Mouse (Mus musculus): ENCODE data around the gene Tspo.

Tspo gene

DNA sequence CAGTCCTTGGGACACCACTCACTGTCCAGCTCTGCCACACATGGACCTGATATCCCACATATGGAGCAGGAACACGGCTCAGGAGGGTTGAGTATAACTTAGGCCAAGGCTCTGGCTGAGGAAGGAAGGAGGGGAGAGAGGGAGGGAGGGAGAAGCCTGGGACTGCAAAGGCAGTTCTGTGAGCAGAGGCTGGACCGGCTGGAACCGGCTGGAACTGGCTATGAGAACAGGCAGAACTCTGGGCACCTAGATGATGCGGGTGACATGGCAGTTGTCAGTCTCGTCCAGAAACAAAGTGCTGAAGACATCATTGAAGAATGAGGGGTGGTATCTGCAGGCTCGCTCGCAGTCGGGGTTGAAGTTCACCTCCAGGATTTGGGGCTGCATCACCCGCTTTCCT is 13.3 kb downstream of the Tspo start:
- no peak for DNase-seq (ENCODE audit: extremely low spot score, low read depth, low spot score)

DNA sequence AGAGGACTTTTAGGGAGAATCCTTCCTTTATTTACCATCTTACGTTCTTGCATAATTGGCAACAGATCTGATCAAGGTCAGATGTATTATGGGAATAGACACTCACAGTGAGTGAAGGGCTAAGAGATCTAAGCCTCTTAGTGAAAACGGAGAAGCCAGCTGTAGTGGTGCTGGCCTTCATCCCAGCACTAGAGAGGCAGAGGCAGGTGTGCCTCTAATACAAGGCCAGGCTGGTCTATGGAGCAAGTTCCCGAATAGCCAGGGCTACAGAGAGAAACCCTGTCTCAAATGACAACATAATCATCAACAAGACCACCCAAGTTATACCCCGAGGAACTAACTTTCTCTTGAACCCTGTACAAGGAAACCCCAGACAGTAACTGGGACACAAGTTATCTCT is 19.5 kb downstream of the Tspo start:
- DNase-seq (ENCODE audit: extremely low spot score, low read depth, low spot score), result no peak

DNA sequence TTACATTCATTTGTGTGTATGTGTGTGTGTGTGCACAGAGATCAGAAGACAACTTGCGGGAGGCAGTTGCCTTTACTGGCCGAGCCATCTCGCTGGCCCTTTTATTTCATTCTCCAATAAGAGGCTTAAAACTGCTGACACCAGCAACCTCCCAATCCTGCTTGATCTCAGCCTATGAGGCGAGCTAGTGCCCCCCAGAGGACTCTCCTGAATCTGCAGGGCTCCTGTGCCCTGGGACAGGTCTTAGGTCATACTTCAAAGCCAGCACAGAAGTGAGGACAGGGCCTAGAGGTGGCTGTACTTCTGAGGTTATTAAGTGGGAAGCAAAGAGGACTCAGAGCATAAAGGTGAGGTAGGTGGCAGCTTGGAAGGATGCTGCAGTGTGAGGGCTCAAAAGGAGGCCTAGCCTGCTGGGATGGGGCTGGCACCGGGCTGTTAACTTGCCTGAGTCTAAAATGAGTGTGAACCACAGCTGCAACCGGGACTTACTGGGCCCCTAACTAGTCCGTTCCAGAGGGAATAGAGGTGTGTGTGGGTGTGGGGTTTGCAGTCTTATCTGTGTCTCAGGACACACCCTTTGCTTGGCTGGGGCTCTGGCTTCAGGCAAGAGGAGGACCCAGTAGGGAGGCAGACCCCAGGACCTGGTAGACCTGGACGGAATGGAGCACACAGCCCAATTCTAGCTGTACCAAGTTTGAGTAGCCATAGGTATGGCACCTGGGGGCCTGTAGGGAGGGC is 20.2 kb downstream of the Tspo start:
- no peak for DNase-seq (ENCODE audit: extremely low spot score, low read depth, low spot score)

DNA sequence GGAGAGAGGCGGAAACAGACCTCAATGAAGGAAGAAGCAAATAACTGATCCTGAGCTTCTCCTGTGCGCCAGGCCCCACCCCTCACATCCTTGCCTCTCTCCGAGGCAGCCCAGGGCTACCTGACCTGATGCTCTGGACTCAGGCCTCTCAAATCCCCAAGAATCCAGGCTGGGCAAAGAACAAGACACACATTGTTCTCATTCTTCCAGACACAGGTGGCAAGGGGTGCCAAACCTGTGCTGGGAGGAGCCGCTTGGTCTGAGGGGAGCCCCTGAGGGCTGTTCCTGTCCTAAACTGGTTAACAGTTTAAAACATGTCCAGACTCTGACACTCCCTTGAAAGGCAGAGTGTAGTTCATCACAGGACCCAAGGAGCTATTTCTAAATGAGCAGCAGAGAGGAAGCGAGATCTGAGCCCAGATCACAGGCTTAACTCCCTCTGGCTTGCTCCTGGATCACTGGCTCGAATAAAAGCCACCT is 21.4 kb downstream of the Tspo start:
- DNase-seq (ENCODE audit: extremely low spot score, low read depth, low spot score), result no peak

DNA sequence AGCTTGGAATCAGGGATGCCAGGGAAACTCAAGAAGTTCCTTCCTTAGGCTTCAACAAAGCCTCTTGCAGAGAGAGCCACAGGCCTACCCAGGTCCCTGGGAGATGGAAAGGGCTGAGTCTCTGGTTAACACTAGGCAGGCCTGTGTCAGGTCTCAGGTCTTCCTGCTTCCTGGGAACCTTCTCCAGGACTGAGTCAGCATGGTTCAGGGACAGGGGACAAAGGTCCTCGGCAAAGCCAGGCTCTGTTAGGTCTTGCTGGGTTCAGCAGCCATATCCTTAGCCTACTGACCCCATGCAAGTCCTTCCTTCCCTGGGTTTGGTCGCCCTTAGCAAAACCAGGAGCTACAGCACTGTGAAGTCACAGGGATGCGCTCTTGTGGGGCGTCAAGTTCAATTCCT is 27.4 kb downstream of the Tspo start:
- no peak for DNase-seq (ENCODE audit: extremely low spot score, low read depth, low spot score)

DNA sequence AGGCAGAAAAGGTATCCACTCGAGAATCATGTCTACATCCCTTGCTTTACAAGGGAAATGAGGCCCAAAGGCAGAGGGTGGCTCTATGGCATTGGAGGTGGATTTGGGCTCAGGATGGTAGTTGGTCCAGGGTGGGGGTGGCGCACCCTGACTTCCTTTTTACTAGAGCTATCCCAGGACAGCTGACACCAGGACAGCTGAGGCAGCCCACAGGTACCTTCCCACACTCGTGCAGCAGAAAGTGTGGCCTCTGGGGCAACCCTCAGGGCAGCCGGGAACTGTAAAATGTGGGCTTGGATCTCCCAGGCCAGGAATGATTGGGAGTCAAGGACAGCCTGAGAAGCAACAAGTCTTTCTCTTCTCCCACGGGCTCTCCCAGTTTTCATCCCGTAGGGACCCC is 28.4 kb downstream of the Tspo start:
- no peak for DNase-seq (ENCODE audit: extremely low spot score, low read depth, low spot score)

DNA sequence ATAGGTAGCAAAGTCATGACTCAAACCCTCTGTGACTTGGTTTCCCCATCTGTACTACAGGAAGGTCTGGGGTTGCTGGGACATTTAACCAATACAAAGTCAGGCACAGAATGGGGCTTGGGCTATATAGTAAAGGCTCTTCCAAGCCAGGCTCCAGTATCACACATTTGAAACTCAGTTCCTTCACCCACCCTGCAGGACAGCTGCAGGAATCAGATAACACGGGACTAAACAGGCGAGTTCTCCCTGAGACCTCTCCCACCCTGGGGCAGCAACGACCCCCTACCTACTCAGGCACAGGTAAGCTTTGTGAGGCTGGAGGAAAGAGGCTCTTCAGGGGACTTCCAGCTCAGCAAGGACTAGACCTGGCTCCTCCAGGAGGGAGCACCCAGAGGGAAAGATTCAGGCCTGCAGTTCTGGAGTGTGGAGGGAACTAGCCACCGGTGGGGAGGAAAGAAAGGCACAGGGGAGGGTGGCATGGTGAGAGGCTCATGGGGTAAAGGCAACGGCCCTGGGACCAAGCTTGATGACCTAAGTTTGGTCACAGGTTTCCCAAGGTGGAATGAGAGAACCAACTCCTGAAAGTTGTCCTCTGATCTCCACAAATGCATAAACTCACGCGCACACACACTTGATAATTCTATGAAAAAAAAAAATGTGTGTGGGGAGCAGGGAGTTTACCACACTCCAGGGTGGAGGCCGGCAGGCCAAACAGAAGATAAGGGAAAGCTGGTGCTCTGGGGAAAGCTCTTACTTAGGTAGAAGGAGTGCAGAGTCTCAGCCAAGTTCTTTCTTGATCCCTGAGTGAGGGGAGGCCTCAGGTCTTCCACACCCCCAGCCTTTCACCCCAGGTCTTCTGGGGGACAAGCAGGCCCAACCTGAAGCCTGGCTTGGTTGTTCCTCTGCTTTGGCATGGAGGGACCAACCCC is 29.1 kb downstream of the Tspo start:
- DNase-seq (ENCODE audit: extremely low spot score, low read depth, low spot score), result no peak

DNA sequence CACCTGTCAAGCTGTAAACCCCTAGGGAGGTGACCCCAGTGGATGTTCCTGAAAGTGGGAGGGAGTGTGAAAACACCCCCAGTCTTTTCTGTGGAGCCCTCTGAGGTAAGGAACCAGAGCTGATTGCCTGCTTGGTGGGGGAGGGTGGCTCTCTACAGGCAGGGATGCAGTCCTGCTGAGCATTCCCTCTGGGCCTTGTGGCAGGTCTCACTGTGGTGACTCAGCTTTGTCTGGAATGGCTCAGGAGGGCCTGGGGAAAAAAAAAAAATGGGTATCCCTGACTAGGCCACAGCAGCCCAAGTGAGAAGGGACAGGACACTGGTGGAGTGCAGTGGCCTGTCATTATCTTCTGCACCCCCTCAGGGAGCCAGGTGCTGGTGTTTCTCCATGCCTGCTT is 29.8 kb downstream of the Tspo start:
- DNase-seq (ENCODE audit: extremely low spot score, low read depth, low spot score), result no peak

DNA sequence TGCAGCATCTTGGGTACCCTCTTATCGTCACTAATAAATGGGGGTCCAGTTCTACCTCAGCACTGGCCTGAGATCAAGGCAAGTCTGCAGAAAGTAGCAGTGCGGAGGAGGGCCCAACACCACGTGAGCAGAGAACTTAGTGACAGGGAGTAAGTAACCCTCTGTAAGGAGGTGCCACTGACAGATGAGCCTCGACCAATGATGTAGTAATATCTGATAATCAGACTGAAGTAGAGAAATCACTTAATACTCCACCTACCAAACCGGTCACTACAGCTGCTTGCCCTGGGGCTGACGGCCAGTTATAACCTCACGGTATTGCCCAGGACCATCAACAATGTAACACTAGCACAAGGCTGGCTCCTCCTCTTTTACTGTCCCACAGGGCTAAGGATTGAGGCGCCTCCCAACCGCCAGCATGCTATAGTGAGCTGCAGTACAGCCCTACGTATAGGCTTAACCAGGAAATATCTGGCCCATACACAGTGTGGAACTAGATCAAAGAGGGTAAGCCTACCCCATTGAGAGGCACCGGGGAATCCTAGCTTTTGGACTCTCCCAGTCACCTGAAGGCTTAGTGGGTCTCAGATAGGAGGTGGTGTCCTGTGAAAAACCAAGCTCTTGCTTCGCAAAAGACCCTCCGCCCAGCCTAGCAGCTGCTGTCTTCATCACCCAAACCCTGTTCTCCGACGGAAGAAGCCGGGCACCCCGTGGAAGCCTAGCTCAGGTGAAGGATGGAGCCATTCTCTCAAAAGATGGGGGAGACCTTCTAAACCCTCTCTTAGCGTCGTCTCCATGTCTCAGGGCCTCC is 30.5 kb downstream of the Tspo start:
- no peak for DNase-seq (ENCODE audit: extremely low spot score, low read depth, low spot score)

DNA sequence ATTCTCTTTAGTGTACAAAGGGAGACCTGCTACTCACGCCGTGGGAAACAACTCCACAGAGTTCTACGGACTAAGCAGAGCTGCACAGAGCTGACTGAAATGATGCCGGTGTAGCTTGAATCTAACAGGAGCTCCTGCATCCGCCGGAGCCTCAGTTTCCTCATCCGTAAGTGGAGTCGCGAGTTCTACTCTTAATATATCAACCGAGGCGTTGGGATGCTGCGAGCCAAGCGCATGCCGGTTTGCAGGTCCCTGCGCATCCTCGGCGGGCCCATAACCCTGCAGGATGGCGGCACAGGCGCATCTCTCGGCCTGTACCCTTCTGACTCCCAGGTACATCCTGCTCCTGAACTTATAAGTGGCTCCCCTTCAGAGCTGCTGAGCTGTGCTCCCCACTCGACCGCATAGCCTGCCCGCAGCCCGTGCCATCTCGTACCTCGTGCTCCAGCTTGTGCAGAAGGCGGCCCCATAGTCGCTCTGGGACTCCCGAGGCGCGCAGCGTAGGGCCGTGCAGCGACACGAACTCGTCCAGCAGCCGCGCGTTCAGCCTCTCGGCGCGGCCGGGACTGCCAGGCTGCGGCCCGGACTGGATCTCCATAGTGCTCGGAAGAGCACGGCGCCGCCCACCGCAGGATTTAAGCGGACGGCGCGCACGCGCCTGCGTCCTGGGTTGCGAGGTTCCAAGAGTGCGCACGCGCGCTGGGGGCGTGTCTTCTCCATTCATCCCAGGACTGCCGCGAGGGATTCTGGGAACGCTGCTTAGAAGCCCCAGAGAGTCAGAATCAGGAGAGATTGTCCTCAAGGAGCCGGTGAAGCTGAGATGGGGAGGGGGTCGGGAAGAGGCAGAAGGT is 31.3 kb downstream of the Tspo start, which contains the start of gene Ttll12:
Gene Ttll12 (minus strand): TSS at position 645 of the 851 bp plus-strand sequence.
- peak; percentile 96 for DNase-seq (ENCODE audit: extremely low spot score, low read depth, low spot score)

DNA sequence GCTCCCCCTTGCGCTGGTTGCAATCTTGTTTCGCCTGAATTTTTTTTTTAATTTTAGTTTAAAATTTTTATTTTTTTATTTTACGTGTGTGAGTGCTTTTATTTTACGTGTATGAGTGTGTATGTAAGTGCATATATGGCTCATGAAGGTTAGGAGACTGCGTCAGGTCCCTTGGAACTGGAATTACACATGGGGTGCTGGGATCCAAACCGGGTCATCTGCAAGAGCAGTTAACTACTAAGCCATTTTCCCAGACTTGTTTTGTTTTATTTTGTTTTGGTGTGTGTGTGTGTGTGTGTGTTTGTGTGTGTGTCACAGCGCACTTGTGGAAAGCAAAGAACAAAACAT is 31.9 kb downstream of the Tspo start:
- DNase-seq (ENCODE audit: extremely low spot score, low read depth, low spot score), result no peak

DNA sequence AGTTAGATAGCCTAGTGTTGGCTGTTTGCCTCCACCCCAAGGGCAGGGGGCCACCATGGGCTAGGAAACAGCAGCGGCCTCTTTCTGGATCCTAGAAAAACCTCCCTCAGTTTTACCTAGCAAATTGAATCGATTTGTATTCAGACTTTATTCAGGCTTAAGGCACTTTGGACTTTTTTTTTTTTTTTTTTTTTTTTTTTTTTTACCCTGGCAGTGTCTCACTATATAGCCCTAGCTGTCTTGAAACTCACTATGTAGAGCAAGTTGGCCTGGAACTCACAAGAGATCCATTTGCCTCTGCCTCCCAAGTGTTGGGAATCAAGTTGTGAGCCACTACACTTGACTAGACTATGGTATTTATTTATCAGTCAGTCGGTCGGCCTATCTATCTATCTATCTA is 33.4 kb downstream of the Tspo start:
- no peak for DNase-seq (ENCODE audit: extremely low spot score, low read depth, low spot score)

DNA sequence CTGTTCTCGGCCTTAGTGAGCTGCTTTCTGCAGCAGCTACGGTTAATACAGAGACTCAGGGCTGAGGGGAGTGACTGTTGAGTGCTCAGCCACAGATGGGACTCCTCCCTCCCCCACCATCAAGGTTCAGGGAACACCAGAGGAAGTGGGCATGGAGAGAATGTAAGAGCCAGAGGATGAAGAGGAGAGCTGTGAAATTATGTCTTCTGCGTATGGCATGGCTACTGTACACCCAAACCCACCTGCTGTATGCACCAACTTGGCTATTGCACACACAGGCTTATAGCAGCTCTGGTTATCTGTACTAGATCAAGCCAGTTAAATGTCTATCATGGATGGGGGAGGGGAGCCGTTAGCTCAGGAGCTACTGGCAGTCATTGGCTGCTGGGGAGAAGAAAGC is 37.8 kb downstream of the Tspo start:
- DNase-seq (ENCODE audit: extremely low spot score, low read depth, low spot score), result no peak

DNA sequence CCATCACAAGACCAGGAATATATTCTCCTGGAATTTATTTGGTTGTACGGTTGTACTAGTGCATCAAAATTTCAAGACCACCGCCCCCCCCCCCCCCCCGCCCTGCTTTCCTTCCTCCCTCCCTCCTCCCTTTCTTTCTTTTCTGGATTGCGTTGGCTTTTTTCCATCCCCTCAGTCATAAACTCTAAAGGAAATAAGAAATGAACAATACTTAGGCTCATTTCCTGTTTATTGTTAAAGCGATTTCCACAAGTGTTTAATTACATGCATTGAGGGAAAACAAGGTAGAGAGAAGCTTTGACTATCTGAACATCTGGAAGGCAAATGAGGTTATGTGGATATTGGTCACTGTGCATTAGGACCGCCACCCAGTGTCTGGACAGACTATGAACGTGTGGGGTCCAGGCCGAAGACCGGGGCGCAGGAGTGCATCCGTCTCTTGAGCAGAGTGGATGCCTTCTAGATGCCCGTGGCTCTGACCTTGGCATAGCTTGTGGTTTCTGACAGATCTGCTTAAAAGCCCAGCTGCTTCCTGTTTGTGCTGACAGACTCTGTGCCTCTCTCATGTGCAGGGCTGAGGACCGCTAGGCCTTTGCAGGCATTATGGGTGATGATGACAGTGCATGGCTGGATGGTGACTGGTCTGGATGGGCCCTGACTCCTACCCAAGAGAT is 39.1 kb downstream of the Tspo start:
- DNase-seq (ENCODE audit: extremely low spot score, low read depth, low spot score), result no peak

DNA sequence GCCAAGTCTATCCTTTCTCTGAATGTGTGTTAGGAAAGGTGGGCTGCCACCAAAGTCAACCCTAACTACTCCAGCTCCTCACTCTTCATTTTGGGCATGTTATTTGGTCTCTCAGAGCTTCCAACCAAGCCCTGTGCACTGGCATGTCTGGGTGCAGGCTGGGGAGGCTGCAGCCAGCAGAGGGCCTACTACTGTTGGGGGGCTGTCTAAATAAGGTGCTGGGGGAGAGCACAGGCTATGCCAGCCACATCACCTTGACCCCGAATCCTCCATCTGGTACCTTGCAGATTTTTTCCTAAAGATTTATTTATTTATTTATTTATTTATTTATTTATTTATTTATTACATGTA is 39.6 kb downstream of the Tspo start:
- no peak for DNase-seq (ENCODE audit: extremely low spot score, low read depth, low spot score)

DNA sequence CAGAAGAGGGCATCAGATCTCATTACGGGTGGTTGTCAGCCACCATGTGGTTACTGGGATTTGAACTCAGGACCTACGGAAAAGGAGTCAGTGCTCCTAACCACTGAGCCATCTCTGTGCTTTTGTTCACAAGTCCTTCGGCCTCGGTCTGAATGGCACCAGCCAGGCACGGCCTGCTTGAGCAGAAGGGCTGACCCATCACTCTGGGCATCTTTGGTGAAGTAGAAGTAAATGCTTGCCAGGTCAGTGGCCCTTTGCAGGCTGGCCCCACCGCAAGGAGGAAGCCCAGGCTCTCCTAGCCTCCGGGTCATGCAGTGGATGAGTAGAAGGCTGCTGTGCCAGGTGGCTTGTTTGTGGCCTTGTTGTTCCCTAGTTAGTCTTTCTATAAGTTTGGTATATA is 40.0 kb downstream of the Tspo start:
- DNase-seq (ENCODE audit: extremely low spot score, low read depth, low spot score), result no peak

DNA sequence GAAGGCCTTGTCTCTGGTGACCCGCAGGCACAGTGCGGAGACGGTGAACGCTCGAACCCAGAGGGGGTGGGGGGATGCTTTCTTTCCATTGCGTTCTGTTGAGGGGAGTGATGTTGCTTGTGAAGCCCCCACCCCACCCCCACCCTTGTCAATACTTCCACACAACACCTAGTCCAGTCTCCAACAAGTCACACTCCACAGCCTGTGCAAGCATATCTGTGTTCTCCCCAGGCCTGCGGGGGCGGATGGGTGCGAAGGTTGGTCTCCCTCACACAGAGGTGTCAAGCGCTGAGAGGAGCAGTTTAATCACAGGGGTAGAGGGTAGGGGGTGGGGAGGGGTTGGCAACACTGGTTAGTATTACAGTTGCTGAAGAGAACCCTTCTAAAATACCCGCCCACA is 42.8 kb downstream of the Tspo start:
- no peak for DNase-seq (ENCODE audit: extremely low spot score, low read depth, low spot score)

DNA sequence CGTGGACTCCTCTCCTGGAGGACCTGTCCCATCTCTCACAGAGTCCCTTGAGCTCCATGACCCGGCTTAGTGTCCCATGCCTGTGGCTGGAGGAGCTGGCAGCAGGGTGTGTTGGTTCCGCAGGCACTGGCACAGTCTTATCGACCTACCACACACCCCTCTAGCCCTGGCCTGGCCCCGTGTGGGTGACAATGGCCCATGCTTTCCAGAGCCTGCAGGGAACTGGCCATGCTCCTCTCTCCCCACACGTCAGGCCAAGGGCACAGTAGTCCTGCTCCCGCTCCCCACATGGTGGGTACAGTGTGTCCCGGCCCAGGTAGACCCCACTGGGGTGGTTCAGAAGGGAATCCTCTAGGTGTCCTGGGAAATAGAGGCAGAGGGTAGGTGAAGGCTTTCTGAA is 43.3 kb downstream of the Tspo start:
- no peak for DNase-seq (ENCODE audit: extremely low spot score, low read depth, low spot score)

DNA sequence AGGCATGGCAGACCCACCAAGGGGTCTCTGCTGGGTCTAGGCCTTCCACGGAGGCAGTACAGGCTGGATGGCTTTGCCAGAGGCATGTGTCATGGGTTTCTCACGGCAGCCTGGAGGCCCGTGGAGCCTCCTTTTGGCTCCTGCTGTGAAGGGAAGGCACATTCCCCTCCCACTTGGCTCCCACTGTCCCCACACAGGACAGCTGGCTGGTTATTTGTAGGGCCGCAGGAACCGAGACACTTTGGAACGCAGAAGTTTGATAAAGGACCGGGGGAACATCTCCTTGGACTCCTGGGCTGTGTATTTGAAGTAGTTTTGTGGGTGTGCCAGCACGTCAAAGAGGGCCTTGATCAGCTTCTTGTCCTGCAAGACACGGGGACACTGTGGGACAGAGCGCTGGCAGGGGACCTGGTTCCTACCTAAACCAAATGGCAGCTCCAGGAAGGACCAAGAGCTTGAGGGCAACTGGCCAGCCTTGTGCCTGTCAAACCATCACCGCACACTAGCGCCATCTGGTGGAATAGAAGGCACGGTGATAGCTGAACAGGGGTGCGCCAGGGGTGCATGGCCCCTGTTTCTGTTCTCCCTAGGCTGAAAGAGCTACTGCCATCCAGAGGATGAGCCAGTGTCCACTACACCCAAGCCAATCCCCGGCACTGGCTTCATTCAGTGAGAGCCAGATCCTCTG is 43.9 kb downstream of the Tspo start:
- no peak for DNase-seq (ENCODE audit: extremely low spot score, low read depth, low spot score)

Measured in hindlimb bud, embryonic 11.5 days (tissue).